Mouse (Mus musculus) ES-Bruce4 (cell line): ENCODE data around the gene Ifi27l2b.

Experiments used
- CTCF ChIP-seq: IDR thresholded peaks from one replicate; pipeline ENCODE4 v1.8.1; 2011; ENCODE audit warnings: low read depth, low read length
- EP300 ChIP-seq: IDR thresholded peaks from 2 replicates; pipeline ENCODE4 v1.6.1; 2011; ENCODE audit warnings: low read depth, low read length; ENCODE audit not compliant: insufficient read depth
- POLR2A ChIP-seq: IDR thresholded peaks from one replicate; pipeline ENCODE4 v1.8.1; 2011; ENCODE audit warnings: low read length; ENCODE audit not compliant: insufficient read depth

DNA sequence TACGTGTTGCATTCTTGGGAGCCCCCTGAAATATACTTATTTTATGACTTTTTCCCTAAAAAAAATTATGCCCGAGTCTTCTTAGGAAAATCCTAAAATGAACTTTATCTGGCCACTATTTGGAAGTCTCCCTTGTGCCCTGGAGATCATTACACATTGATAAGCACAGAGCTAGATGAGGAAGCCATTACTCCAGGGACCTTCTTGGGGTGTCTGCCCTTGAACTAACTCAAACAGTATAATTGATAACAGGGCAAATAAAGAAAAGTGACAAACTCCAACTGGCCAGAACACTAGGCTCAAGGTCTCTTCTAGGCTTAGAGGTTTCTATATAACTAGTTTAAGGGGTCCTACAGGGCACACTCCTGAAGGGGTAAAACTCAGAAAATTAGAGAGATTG lies 30.7 kb upstream of the Ifi27l2b start:
- TF ChIP-seq EP300: no peak
- no peak for TF ChIP-seq CTCF
- no peak for TF ChIP-seq POLR2A
